In genomic region chr3:125406991-125407390, GRCm38 (mm10) we compare ENCODE assay signal across 20 mouse cellular contexts. TPM values are rescaled to one million over a fixed set of nuclear protein-coding genes. Genes with fewer than 3 reads are reported as not detected.
A peak's percentile ranks its signal among the peaks of the same experiment; 100 is the strongest.
DNase-seq lines count a peak whose midpoint lies in the region; ATAC-seq lines count a peak whose summit lies in the region.
"Had no signal": no experiment of that assay in that cellular context is flagged by ENCODE, and none has a peak within 500 bp of the region (broad histone marks: within the 10 kb centered on the region; RNA-seq: fewer than 3 reads in every experiment).

No protein-coding gene starts in this region.

- DNase-seq in heart, adult 11 months, result no peak
- no peak for DNase-seq in midbrain, embryonic 10.5 days (ENCODE audit: low spot score)
- no peak for DNase-seq in urinary bladder, adult 2 months (ENCODE audit: low spot score)
- no peak for DNase-seq in adrenal gland, postnatal 36 days
- DNase-seq: adrenal gland, postnatal 10 days; cerebellum, adult 9-10 months; gastrocnemius, adult 2 months; heart, postnatal 14 days; kidney, adult 18-20 months; thymus, postnatal 14 days had no signal

- H3K27ac ChIP-seq in heart, embryonic 16.5 days (ENCODE audit: low read length), result no peak overlapping the region
- no peak overlapping the region for H3K27ac ChIP-seq in midbrain, embryonic 15.5 days
- no peak overlapping the region for H3K27ac ChIP-seq in midbrain, embryonic 10.5 days (replicated peaks)
- no peak overlapping the region for H3K27ac ChIP-seq in hindbrain, embryonic 16.5 days (ENCODE audit: low read depth, low read length)
- H3K27ac ChIP-seq: gastrocnemius, adult 2 months; heart, embryonic 10.5 days; left cerebral cortex, adult 2 months; liver, embryonic 14.5 days; neural tube, embryonic 12.5 days had no signal

- H3K9ac ChIP-seq in heart, embryonic 16.5 days (ENCODE audit: low read length), result no peak overlapping the region
- no peak overlapping the region for H3K9ac ChIP-seq in midbrain, embryonic 15.5 days
- no peak overlapping the region for H3K9ac ChIP-seq in hindbrain, embryonic 16.5 days (ENCODE audit: low read depth, low read length)
- H3K9ac ChIP-seq: liver, embryonic 14.5 days; lung, embryonic 14.5 days; neural tube, embryonic 12.5 days had no signal

- no peak overlapping the region for H3K4me3 ChIP-seq in heart, embryonic 16.5 days (ENCODE audit: low read length)
- peak overlapping the region; percentile 20 for H3K4me3 ChIP-seq in midbrain, embryonic 15.5 days
- H3K4me3 ChIP-seq in midbrain, embryonic 10.5 days, result no peak overlapping the region
- H3K4me3 ChIP-seq in hindbrain, embryonic 16.5 days (ENCODE audit: low read length), result no peak overlapping the region
- H3K4me3 ChIP-seq: gastrocnemius, adult 2 months; heart, embryonic 10.5 days; left cerebral cortex, adult 2 months; megakaryocyte, embryonic 14.5 days; neural tube, embryonic 12.5 days had no signal

- no peak for ATAC-seq in heart, embryonic 16.5 days (replicated peaks; ENCODE audit: extremely low read depth, insufficient read depth, low FRiP score)
- no peak for ATAC-seq in midbrain, embryonic 15.5 days (replicated peaks)
- ATAC-seq in hindbrain, embryonic 16.5 days, result no peak
- ATAC-seq: inflammation-experienced regulatory T-cells, adult 6 months had no signal

- no peaks in the 10 kb centered on the region for H3K36me3 ChIP-seq in heart, embryonic 16.5 days (ENCODE audit: control insufficient read depth, insufficient read depth)
- no peaks in the 10 kb centered on the region for H3K36me3 ChIP-seq in midbrain, embryonic 15.5 days (replicated peaks)
- H3K36me3 ChIP-seq in midbrain, embryonic 10.5 days, result no peaks in the 10 kb centered on the region
- no peaks in the 10 kb centered on the region for H3K36me3 ChIP-seq in hindbrain, embryonic 16.5 days (ENCODE audit: control insufficient read depth, insufficient read depth, low read length)
- H3K36me3 ChIP-seq: heart, embryonic 10.5 days; neural tube, embryonic 12.5 days had no signal

- H3K9me3 ChIP-seq in heart, embryonic 16.5 days (replicated peaks; ENCODE audit: control insufficient read depth, low read length), result no peaks in the 10 kb centered on the region
- no peaks in the 10 kb centered on the region for H3K9me3 ChIP-seq in midbrain, embryonic 15.5 days
- H3K9me3 ChIP-seq in midbrain, embryonic 10.5 days (replicated peaks), result no peaks in the 10 kb centered on the region
- no peaks in the 10 kb centered on the region for H3K9me3 ChIP-seq in hindbrain, embryonic 16.5 days (ENCODE audit: control insufficient read depth, low read length)
- H3K9me3 ChIP-seq: heart, embryonic 10.5 days; megakaryocyte, embryonic 14.5 days; neural tube, embryonic 12.5 days had no signal

- H3K27me3 ChIP-seq in heart, embryonic 16.5 days (ENCODE audit: control insufficient read depth, insufficient read depth, low read length), result no peaks in the 10 kb centered on the region
- H3K27me3 ChIP-seq in midbrain, embryonic 15.5 days (replicated peaks), result no peaks in the 10 kb centered on the region
- no peaks in the 10 kb centered on the region for H3K27me3 ChIP-seq in midbrain, embryonic 10.5 days (ENCODE audit: low read depth, poor library complexity, severe bottlenecking)
- H3K27me3 ChIP-seq in hindbrain, embryonic 16.5 days (replicated peaks; ENCODE audit: control insufficient read depth, insufficient read depth, low read length), result no peaks in the 10 kb centered on the region
- H3K27me3 ChIP-seq: megakaryocyte, embryonic 14.5 days; neural tube, embryonic 12.5 days had no signal

- peaks cover 5% of the 10 kb centered on the region; the same call in 1 of the 2 replicates for H3K4me1 ChIP-seq in heart, embryonic 16.5 days (ENCODE audit: control insufficient read depth, insufficient read depth, low read length)
- 0 out of 2 replicates have a peak, but pooled peaks cover 4% of the 10 kb centered on the region for H3K4me1 ChIP-seq in midbrain, embryonic 15.5 days
- peaks cover 9% of the 10 kb centered on the region for H3K4me1 ChIP-seq in midbrain, embryonic 10.5 days
- no peaks in the 10 kb centered on the region for H3K4me1 ChIP-seq in hindbrain, embryonic 16.5 days (ENCODE audit: control insufficient read depth, insufficient read depth, low read depth, low read length)
- H3K4me1 ChIP-seq: heart, embryonic 10.5 days; megakaryocyte, embryonic 14.5 days had no signal

- 0 out of 2 replicates have a peak overlapping the region, but pooled peaks have one; percentile 6 for H3K4me2 ChIP-seq in heart, embryonic 16.5 days (ENCODE audit: low read depth, low read length)
- 0 out of 2 replicates have a peak overlapping the region, but pooled peaks have one; percentile 7 for H3K4me2 ChIP-seq in midbrain, embryonic 15.5 days
- H3K4me2 ChIP-seq in hindbrain, embryonic 16.5 days (ENCODE audit: low read length), result 0 out of 2 replicates have a peak overlapping the region, but pooled peaks have one; percentile 14
- H3K4me2 ChIP-seq: lung, embryonic 14.5 days; neural tube, embryonic 12.5 days had no signal

- 40% methylated on average over 3 of the region's 3 CpGs for WGBS in heart, embryonic 16.5 days
- 80% methylated on average over 3 of the region's 3 CpGs for WGBS in midbrain, embryonic 15.5 days
- 82% methylated on average over 3 of the region's 3 CpGs for WGBS in midbrain, embryonic 10.5 days
- 71% methylated on average over 3 of the region's 3 CpGs for WGBS in hindbrain, embryonic 16.5 days

RNA-seq across cellular contexts. Expression of gene Ndst4, which starts 3.1 kb away (rescaled TPM):
- 0.20 and 0.66 TPM in 2 replicates for polyA plus RNA-seq in heart, embryonic 16.5 days (2015; fragmentation: Nextera tagmentation; extraction: Ambion mirVana)
- 6.2 and 9.4 TPM in 2 replicates for polyA plus RNA-seq in midbrain, embryonic 15.5 days (2015; fragmentation: Nextera tagmentation; extraction: Ambion mirVana)
- 0.07 and 0.30 TPM in 2 replicates for polyA plus RNA-seq in midbrain, embryonic 10.5 days (2016; fragmentation: Nextera tagmentation; extraction: Ambion mirVana)
- 3.4 and 4.0 TPM in 2 replicates for polyA plus RNA-seq in hindbrain, embryonic 16.5 days (2015; fragmentation: Nextera tagmentation; extraction: Ambion mirVana)
- polyA plus RNA-seq in urinary bladder, adult 2 months (2012; rRNA removed), result 0.15 and 0.18 TPM in 2 replicates
- not detected for total RNA-seq in adrenal gland, postnatal 36 days (2021)
- total RNA-seq: adrenal gland, postnatal 10 days; heart, postnatal 14 days had no signal
- polyA plus RNA-seq: inflammation-experienced regulatory T-cells, adult 6 months had no signal
